13 mouse cellular contexts compared by ENCODE assay signal in genomic region chr14:24875934-24876333, GRCm38 (mm10).
DNase-seq lines count a peak whose midpoint lies in the region; ATAC-seq lines count a peak whose summit lies in the region.
"Had no signal": no experiment of that assay in that cellular context is flagged by ENCODE, and none has a peak within 500 bp of the region (broad histone marks: within the 10 kb centered on the region; RNA-seq: fewer than 3 reads in every experiment).

No protein-coding gene starts in this region.

- peaks cover 3% of the 10 kb centered on the region; the same call in 1 of the 2 replicates for H3K27me3 ChIP-seq in hindbrain, embryonic 10.5 days (ENCODE audit: insufficient read depth, poor library complexity, severe bottlenecking)
- no peaks in the 10 kb centered on the region for H3K27me3 ChIP-seq in hindbrain, embryonic 16.5 days (replicated peaks; ENCODE audit: control insufficient read depth, insufficient read depth, low read length)
- H3K27me3 ChIP-seq in forebrain, embryonic 12.5 days, result no peaks in the 10 kb centered on the region
- H3K27me3 ChIP-seq in midbrain, embryonic 13.5 days, result no peaks in the 10 kb centered on the region
- H3K27me3 ChIP-seq: heart, embryonic 15.5 days had no signal

- H3K9me3 ChIP-seq in hindbrain, embryonic 10.5 days, result no peaks in the 10 kb centered on the region
- H3K9me3 ChIP-seq in hindbrain, embryonic 16.5 days (ENCODE audit: control insufficient read depth, low read length), result no peaks in the 10 kb centered on the region
- no peaks in the 10 kb centered on the region for H3K9me3 ChIP-seq in forebrain, embryonic 12.5 days
- no peaks in the 10 kb centered on the region for H3K9me3 ChIP-seq in midbrain, embryonic 13.5 days
- H3K9me3 ChIP-seq: heart, embryonic 15.5 days had no signal

- no peak overlapping the region for H3K9ac ChIP-seq in hindbrain, embryonic 16.5 days (ENCODE audit: low read depth, low read length)
- no peak overlapping the region for H3K9ac ChIP-seq in forebrain, embryonic 12.5 days
- H3K9ac ChIP-seq in midbrain, embryonic 13.5 days (replicated peaks), result no peak overlapping the region
- H3K9ac ChIP-seq: heart, embryonic 15.5 days had no signal

- DNase-seq in cerebellum, adult 11-12 months, result peak; percentile 23
- no peak for DNase-seq in cerebellum, adult 11 months
- DNase-seq in hindbrain, embryonic 10.5 days (ENCODE audit: low spot score), result no peak
- DNase-seq in urinary bladder, postnatal 4 days (ENCODE audit: low spot score in 2 of 2), result no peak
- DNase-seq in spleen, adult 18-20 months, result no peak
- DNase-seq: adrenal gland, postnatal 25 days; kidney, adult 11 months; liver; lung, postnatal 10 days had no signal

- WGBS in hindbrain, embryonic 10.5 days, result 76% methylated on average over 6 of the region's 6 CpGs
- 72% methylated on average over 6 of the region's 6 CpGs for WGBS in hindbrain, embryonic 16.5 days
- 73% methylated on average over 6 of the region's 6 CpGs for WGBS in forebrain, embryonic 12.5 days
- WGBS in midbrain, embryonic 13.5 days, result 73% methylated on average over 6 of the region's 6 CpGs

- no peaks in the 10 kb centered on the region for H3K36me3 ChIP-seq in hindbrain, embryonic 10.5 days
- H3K36me3 ChIP-seq in hindbrain, embryonic 16.5 days (ENCODE audit: control insufficient read depth, insufficient read depth, low read length), result no peaks in the 10 kb centered on the region
- H3K36me3 ChIP-seq in forebrain, embryonic 12.5 days (replicated peaks), result no peaks in the 10 kb centered on the region
- H3K36me3 ChIP-seq in midbrain, embryonic 13.5 days, result no peaks in the 10 kb centered on the region
- H3K36me3 ChIP-seq: heart, embryonic 15.5 days had no signal

- no peak overlapping the region for H3K4me2 ChIP-seq in hindbrain, embryonic 16.5 days (ENCODE audit: low read length)
- H3K4me2 ChIP-seq in forebrain, embryonic 12.5 days, result no peak overlapping the region
- H3K4me2 ChIP-seq in midbrain, embryonic 13.5 days (replicated peaks), result no peak overlapping the region
- H3K4me2 ChIP-seq: heart, embryonic 15.5 days had no signal

- H3K4me3 ChIP-seq in hindbrain, embryonic 10.5 days, result no peak overlapping the region
- no peak overlapping the region for H3K4me3 ChIP-seq in hindbrain, embryonic 16.5 days (ENCODE audit: low read length)
- no peak overlapping the region for H3K4me3 ChIP-seq in forebrain, embryonic 12.5 days (replicated peaks)
- no peak overlapping the region for H3K4me3 ChIP-seq in midbrain, embryonic 13.5 days (replicated peaks)
- H3K4me3 ChIP-seq: heart, embryonic 15.5 days had no signal

- H3K4me1 ChIP-seq in hindbrain, embryonic 10.5 days (replicated peaks), result peaks cover 26% of the 10 kb centered on the region
- H3K4me1 ChIP-seq in hindbrain, embryonic 16.5 days (ENCODE audit: control insufficient read depth, insufficient read depth, low read depth, low read length), result peaks cover 10% of the 10 kb centered on the region
- H3K4me1 ChIP-seq in forebrain, embryonic 12.5 days, result peaks cover 21% of the 10 kb centered on the region
- H3K4me1 ChIP-seq in midbrain, embryonic 13.5 days (replicated peaks), result peaks cover 31% of the 10 kb centered on the region

- no peak for ATAC-seq in hindbrain, embryonic 16.5 days
- ATAC-seq in forebrain, embryonic 12.5 days (ENCODE audit: low FRiP score), result 0 out of 2 replicates have a peak, but pooled peaks have one; percentile 23
- peak; percentile 60 for ATAC-seq in midbrain, embryonic 13.5 days

- peak overlapping the region; percentile 67; the same call in 1 of the 2 replicates for H3K27ac ChIP-seq in hindbrain, embryonic 10.5 days
- no peak overlapping the region for H3K27ac ChIP-seq in hindbrain, embryonic 16.5 days (ENCODE audit: low read depth, low read length)
- H3K27ac ChIP-seq in forebrain, embryonic 12.5 days, result 0 out of 2 replicates have a peak overlapping the region, but pooled peaks have one; percentile 42
- peak overlapping the region; percentile 79 for H3K27ac ChIP-seq in midbrain, embryonic 13.5 days
- H3K27ac ChIP-seq: heart, embryonic 15.5 days had no signal
